Mouse (Mus musculus): ENCODE measurements around the gene Spen.

GRCm38 (mm10) chr4:141518386-141518785 is 20.0 kb downstream of the Spen start:
- TF ChIP-seq GATA1 (IDR thresholded peaks at IDR 0.05; ENCODE audit: low read length), result no peak
- no peak for TF ChIP-seq TAL1 (IDR thresholded peaks at IDR 0.05; ENCODE audit: low read length)
